Mouse (Mus musculus) left cerebral cortex, adult 11 months (tissue): Measurements from ENCODE around the gene Zfp280d.

Experiments
- DNase-seq: peaks from one replicate; pipeline ENCODE4 v3.0.0; 2022; ENCODE audit warnings: low spot score

The Zfp280d gene

GRCm38 (mm10) chr9:72274677-72275076 lies at the start of gene Zfp280d:
Gene Zfp280d (plus strand): TSS chr9:72274860.
- peak; percentile 86 for DNase-seq

GRCm38 (mm10) chr9:72226536-72226935 lies 48.1 kb upstream of the Zfp280d start:
- no peak for DNase-seq

- DNase-seq, result no peak
These were observed 22.0 kb upstream of the Zfp280d start for GRCm38 (mm10) chr9:72252656-72253055.

DNA sequence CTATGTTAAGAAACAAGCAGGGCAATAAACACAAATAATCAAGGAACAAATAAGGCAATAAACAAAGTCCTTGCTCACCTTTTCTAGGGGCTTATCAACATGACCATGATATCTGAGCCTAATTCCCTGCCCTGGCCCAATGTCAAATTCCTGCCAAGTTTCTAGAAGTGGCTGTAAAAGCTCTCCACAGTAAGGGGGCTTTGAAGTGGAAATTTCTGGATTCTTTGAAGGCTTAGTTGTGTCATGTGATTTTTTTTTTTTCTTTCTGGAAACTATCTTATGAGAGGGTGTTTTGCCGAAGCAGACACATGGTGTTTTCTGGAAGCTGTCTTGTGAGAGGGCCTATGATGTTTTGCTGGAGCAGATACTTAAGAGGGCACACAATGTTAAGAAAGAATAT lies 19.4 kb upstream of the Zfp280d start:
- DNase-seq, result no peak

DNA sequence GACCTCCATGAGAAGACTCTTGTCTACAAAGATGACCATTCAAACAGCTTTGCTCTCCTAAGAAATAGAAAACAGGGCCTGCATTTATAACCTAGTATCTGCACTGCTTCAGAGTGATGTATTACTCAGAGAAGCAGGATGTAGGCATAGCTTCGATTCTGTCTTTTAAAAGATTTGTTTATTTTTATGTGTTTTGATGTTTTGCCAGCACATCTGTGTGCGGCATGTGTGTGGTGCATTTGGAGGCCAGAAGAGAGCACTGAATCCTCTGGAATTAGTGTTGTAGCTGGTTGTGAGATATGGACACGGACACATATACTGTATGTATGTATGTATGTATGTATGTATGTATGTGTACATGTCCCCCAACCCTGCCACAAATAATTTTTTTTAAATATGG lies 18.0 kb upstream of the Zfp280d start:
- no peak for DNase-seq

DNA sequence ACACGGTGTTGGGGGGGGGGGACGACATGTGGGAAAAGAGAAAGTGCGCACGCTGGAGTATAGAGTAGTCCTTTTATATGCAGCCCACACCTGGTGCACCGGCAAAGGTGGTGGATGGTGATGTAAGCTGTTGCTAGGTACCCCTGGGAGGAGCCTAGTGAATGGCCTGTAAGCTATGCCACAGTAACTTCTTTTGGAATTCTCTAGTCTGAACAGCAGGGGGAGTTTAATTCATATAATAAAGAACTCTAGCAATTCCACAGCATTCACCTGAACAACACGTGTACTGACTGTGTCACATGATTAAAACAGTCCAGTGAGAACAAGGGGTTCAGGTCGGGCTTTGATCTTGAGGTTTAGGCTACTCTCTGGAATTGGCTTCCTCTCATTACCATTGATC lies 14.3 kb upstream of the Zfp280d start:
- DNase-seq, result no peak

DNA sequence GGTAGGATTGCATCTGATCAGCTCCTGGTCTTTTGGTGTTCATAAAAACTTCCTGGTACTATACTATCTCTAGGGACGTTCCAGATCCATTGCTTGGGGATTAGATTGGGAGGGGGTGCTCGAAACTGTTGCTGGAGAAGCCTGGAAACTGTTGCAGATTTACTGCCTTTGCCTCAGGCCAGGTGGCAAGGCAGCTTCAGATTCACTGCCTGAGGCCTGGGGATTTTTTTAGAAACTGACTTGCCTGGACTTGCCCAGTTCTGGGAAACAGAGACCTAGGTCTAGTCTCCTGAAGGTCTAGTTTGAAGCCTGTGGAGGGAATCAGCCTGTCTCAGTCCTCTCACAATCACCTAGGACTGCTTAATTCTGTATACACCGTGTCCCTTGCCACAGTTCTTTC lies 9.8 kb upstream of the Zfp280d start:
- no peak for DNase-seq

DNA sequence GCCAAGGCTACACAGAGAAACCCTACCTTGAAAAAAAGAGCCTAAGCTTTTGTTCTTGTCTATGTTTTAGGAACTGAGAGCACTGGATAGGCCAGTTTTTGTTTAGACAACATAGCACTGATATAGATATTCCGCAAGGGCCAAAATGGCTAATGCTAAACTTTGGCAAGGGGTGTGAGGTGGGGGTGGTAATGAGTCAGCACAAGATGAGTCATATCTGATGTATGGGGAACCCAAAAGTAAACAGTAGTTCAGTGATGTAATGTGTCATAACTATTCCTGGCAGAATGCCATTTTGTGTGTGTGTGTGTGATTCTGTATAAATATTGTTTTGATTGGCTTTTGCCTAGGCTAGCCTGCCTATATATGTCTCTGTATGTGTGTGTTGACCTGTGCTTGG lies 4.5 kb upstream of the Zfp280d start:
- DNase-seq, result no peak

- no peak for DNase-seq
These were observed 832 bp upstream of the Zfp280d start for GRCm38 (mm10) chr9:72273646-72274410.

- DNase-seq, result peak; percentile 22
These were observed 680 bp downstream of the Zfp280d start for GRCm38 (mm10) chr9:72275101-72275978.

DNA sequence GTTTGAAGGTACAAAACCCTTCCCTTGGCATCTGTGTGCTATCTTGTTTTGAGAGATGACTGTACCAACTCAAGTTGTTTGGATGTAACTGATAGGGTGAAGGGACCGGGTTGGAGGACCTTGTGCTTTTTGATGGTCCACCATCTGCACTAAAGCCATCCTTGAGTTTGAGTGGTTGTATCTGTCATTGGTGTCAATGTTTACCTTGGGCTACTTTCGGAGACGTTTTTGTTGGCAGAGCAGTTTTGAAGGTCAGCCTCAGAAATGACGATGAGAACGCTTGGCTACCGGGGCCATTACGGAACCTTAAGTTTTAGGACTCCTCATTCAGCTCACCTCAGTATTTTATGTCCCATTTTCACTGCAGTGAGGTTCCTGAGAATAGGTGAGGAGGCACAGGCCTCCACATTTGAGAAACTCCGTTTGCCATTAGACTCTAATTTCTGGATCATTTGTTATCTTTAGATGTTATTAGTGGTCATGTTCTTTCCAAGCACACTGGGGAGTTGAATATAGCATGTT lies 1.4 kb downstream of the Zfp280d start:
- no peak for DNase-seq

- DNase-seq, result no peak
These were observed 2.3 kb downstream of the Zfp280d start for GRCm38 (mm10) chr9:72276941-72277340.

DNA sequence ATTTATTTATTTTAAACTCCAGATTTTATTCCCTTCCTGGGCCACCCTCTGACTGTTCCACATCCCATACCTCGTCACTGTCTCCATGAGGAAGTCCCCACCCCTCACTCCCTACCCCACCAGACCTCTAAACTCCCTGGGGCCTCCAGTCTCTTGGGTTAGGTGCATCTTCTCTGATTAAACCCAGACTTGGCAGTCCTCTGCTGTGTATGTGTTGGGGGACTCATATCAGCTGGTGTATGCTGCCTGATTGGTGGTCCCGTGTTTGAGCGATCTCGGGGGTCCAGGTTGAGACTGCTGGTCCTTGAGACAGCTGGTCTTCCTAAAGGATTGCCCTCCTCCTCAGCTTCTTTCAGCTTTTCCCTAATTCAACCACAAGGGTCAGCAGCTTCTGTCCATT lies 5.3 kb downstream of the Zfp280d start:
- no peak for DNase-seq

DNA sequence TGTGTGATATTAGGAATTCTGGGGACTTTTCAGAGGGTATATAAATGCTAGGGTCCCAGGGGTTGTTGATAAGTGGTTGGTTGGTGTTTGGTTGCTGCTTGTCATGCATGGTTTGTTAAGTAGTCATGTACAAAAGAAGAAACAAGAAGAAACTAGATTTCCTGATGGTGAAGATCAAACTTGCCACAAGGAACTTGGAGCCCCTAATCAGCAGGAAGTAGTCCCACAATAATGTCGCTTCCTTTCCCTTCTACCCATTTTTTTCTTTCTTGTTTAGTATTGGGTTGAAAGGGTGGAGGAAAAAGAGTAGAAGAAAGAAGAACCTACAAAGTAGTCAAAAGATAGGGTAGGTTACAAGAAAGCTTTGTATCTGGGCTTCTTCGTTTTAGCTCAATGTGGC lies 13.0 kb downstream of the Zfp280d start:
- DNase-seq, result no peak

DNA sequence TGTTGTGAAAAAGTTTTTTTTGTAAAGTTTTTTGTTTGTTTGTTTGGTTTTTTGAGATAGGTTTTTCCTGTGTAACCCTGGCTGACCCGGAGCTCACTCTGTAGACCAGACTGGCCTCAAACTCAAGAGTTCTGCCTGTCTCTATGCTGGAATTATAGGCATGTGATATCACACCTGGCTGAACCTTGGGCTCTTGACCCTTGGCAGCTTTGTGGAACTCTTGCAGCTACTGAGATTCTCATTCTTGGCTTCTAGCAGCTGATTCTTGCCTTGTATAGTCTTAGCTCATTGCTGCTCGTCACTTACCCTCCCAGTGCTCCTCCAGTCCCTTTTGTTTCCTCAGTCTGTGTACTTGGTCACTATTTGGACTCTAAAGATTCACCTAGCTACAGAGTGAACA lies 13.6 kb downstream of the Zfp280d start:
- DNase-seq, result no peak

DNA sequence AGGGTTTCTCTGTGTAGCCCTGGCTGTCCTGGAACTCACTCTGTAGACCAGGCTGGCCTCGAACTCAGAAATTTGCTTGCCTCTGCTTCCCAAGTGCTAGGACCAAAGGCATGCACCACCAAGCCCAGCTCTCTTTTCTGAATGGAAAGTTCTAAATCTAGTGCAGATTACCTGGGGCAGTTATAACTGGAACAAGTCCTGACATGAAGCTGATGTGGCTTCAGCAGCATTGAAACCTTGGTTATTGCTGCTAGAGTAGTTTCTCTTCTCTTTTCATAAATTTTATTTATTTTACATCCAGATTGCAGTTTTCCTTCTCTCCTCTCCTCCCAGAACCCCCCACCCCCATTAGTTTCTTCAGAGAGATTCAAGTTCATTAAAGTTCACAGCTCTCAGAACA lies 14.4 kb downstream of the Zfp280d start:
- DNase-seq, result no peak

DNA sequence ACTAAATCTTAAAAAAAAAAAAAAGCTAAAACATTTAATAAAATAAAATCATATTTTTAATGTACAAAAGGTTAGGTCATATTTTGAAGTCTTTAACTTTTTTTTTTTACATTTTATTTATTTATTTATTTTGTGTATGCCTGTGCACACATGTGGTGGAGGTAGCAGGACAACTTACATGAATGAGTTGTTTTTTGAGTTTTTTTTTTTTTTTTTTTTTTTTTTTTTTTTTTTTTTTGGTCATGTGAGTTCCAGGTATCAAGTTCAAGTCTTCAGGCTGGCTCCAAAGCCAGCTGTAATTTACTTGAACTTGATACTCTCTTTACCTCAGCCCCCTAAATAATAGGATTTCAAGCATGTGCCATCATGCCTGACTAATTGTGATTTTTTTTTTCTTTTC lies 19.4 kb downstream of the Zfp280d start:
- DNase-seq, result no peak

GRCm38 (mm10) chr9:72309765-72310164 lies 35.1 kb downstream of the Zfp280d start:
- DNase-seq, result no peak

DNA sequence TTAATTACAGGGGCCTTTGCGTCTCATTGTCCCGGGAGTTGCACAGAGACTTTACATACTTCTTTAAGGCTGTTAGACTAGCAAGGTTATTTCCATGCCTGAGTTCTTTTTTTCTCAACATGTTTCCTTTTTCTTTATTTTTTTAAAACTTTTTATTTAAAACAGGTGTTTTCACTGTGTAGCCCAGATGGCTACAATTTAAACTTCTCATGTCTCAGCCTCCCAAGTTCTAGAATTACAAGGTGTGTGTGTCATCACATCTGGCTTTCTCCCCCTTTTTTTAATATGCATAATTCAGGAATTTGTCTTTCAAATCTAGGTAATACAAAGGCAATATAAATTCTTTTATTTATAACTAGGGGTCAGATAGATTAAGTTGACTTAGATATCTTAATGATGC lies 58.6 kb downstream of the Zfp280d start:
- no peak for DNase-seq

DNA sequence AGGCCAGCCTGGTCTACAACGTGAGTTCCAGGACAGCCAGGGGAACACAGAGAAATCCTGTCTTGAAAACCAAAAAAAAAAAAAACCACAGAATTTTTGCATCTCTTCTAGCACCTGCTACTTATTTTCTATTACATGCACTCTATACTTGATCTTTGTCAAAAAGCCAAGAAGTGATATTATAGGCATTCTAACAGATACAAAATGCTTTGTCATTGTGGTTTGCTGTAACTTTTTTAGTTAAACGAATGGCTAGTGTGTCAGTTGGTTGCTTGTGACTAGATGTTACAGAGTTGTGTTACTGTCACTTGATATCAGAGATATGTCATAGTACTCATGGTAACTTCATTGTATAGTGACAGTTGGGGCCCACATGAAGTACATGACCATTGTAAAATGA lies 61.4 kb downstream of the Zfp280d start:
- no peak for DNase-seq

GRCm38 (mm10) chr9:72339119-72339518 lies 64.5 kb downstream of the Zfp280d start:
- DNase-seq, result no peak

DNA sequence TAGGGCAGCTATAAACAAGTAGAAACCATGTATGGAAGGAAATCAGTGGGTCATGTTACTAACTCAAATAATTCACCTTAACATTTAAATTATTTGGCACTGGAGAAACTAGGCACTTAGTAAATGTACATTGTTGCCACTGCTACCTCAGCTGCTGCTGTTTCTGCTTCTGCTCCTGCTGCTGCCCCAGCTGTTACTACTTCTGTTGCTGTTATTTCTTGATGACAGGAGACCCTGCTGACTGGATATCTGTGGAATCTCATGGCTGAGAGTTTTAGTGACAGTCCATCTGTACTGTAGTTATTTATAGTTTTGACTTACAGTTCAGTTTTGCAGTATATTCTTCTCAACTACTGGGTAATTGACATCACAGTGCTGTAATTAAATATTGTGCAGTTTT lies 69.2 kb downstream of the Zfp280d start:
- DNase-seq, result no peak

DNA sequence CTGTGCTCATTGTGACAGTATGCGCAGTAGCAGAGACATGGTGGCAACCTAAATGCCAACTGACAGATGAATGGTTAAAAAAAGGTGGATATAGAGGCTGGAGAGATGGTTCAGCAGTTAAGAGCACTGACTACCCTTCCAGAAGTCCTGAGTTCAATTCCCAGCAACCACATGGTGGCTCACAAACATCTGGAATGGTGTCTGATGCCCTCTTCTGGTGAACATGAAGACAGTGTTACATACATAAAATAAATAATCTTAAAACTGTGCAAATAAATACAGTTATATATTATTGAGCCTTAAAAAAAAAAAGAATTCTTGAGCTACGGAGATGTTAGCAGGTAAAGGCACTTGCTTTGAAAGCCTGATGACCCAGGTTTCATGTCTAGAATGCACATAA lies 97.7 kb downstream of the Zfp280d start:
- DNase-seq, result no peak
